Mouse (Mus musculus) forebrain, embryonic 15.5 days (tissue): ENCODE results near the gene Gzmk. TPM values are rescaled to one million over a fixed set of nuclear protein-coding genes. Genes with fewer than 3 reads are reported as not detected.
"Not testable (repeated sequence)": the region's sequence is repeated elsewhere in the genome, so short reads cannot be mapped to it uniquely, and the experiment has no call there.

ENCODE experiments used
- ATAC-seq: fragments of 200-750 bp; cut with Nextera tagmentation; replicated peaks from 2 replicates; pipeline ENCODE4 v1.8.0; 2017; ENCODE audit warnings: mild to moderate bottlenecking, moderate TSS enrichment, moderate library complexity
- H3K27ac ChIP-seq: fragments of 300-500 bp; sonication (generic); replicated peaks from 2 replicates; pipeline ENCODE4 v1.5.1; 2015; ENCODE audit warnings: mild to moderate bottlenecking, inconsistent platforms
- H3K27me3 ChIP-seq: fragments of 300-500 bp; sonication (generic); 2 replicates; pipeline ENCODE4 v1.6.1; 2015; ENCODE audit warnings: inconsistent platforms
- H3K36me3 ChIP-seq: fragments of 300-500 bp; sonication (generic); 2 replicates; pipeline ENCODE4 v1.6.1; 2015; ENCODE audit warnings: mild to moderate bottlenecking, inconsistent platforms
- H3K4me1 ChIP-seq: fragments of 300-500 bp; sonication (generic); 2 replicates; pipeline ENCODE4 v1.6.1; 2015; ENCODE audit warnings: inconsistent platforms
- H3K4me2 ChIP-seq: fragments of 300-500 bp; sonication (generic); replicated peaks from 2 replicates; pipeline ENCODE4 v1.6.1; 2015; ENCODE audit warnings: mild to moderate bottlenecking, inconsistent platforms
- H3K4me3 ChIP-seq: fragments of 300-500 bp; sonication (generic); 2 replicates; pipeline ENCODE4 v1.5.1; 2015; ENCODE audit warnings: mild to moderate bottlenecking, inconsistent platforms
- H3K9ac ChIP-seq: fragments of 300-500 bp; sonication (generic); replicated peaks from 2 replicates; pipeline ENCODE4 v1.6.1; 2015; ENCODE audit warnings: mild to moderate bottlenecking, inconsistent platforms
- H3K9me3 ChIP-seq: fragments of 300-500 bp; sonication (generic); 2 replicates; pipeline ENCODE4 v1.6.1; 2016; ENCODE audit warnings: inconsistent platforms
- WGBS: fragments of 180-500 bp; shearing (Covaris S2); methylation state at CpG from one replicate; pipeline ENCODE4 v1.1.7; 2015; ENCODE audit warnings: mixed read lengths; 5-methylcytosine and 5-hydroxymethylcytosine counted together
- polyA plus RNA-seq: library from polyadenylated mRNA; unstranded; fragments of >200 nt; fragmentation: Nextera tagmentation; extraction: Ambion mirVana; gene quantifications from 2 replicates; pipeline ENCODE4 v1.2.1, GENCODE M21; 2015

Gzmk gene
- polyA plus RNA-seq = 0.19 TPM in 1 of 2 replicates, not detected in the other

DNA sequence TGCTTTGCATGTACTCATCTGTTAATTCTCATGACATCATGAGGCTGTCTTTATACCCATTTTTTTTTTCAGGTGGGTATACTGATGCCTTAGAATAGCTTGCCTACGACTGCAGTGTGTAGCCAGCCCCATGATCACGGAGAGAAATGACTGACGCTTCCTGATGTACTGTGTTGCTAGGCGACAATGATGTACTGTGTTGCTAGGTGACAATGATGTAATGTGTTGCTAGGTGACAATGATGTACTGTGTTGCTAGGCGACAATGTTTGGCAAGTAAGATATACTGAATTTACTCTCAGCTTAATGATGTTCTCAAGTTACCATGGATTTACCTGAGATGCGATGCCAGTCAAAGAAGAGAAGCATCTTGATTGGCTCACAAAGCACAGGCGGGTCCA is at the start of gene Gzmk:
TSS of gene Gzmk (minus strand) at position 98 of the 400 bp plus-strand sequence.
- H3K27ac ChIP-seq = no peak within 1 kb of the TSS
- H3K27me3 ChIP-seq = no peaks in the 10 kb centered on the region
- no peaks in the 10 kb centered on the region for H3K36me3 ChIP-seq
- peaks cover 7% of the 10 kb centered on the region for H3K4me1 ChIP-seq
- H3K9me3 ChIP-seq = no peaks in the 10 kb centered on the region
- no peak within 1 kb of the TSS for H3K4me2 ChIP-seq
- WGBS = 34% methylated on average over 7 of the region's 7 CpGs
- peak; percentile 98 for ATAC-seq
- no peak within 1 kb of the TSS for H3K4me3 ChIP-seq
- no peak within 1 kb of the TSS for H3K9ac ChIP-seq

DNA sequence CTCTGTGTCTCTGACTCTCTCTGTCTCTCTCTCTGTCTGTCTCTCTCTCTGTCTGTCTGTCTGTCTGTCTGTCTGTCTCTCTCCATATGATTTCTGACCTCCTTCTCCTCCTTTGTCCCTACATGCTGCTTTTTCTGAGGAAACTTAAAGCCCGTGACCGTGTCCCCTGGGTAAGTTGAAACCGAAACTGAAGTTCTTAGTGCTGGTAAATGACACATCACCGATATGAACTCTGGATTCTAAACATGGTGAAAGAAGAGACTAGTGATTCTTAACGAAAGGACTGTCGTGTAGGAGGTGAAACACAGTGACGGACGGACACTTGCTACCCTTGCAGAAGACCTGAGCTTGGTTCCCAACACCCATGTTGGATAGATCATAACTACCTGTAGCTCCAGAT is 45.5 kb upstream of the Gzmk start:
- Histone ChIP-seq H3K4me3 (no peak overlapping the region), H3K9me3 (no peaks in the 10 kb centered on the region), H3K9ac (no peak overlapping the region), H3K36me3 (no peaks in the 10 kb centered on the region), H3K4me1 (no peaks in the 10 kb centered on the region), H3K27me3 (no peaks in the 10 kb centered on the region), H3K4me2 (no peak overlapping the region), H3K27ac (no peak overlapping the region)
- 96% methylated on average over 8 of the region's 8 CpGs for WGBS
- ATAC-seq = no peak

DNA sequence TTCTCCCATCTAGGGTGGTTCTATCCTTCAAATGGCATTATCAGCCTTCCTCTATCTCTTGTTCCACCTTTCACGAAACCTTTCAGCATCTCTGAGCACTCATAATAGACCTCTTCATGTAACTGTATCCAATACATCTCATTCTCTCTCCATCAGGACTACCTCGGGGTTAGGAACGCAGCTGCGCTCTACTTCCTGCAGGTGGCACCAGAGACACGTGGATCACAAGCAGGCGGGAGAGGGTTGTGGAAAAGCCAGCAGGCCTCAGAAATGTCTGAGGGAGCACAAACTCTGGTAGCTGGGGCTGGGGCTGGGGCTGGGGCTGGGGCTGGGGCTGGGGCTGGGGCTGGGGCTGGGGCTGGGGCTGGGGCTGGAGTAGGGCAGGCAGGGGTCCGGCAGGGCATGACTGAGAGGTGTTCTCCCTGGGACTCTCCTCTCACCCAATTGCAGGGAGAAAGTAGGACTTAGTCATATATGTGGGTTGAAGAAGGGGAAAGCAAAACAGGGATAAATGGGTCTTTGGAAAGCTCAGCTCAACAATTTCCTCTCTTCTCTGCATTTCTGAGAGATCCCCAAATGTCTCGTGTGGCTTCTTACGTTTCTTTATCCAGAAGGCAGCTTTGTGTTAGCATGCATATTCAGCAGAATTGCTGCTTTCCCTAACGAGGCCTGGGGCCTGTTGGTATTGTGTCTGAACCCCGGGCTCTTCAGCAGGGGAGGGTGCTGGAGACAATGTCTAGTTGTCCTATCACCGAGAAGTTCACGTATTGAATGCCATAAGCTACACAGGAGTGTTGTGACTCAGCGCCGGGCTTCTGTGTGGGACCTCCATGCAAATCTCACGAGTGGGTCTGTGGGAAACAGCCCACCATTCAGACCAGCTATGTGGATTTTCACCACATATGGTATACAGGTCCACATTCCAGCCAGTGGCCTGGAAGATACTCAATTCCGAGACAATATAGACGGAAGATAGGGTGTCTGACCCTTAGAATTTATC is 44.4 kb upstream of the Gzmk start:
- WGBS = 28% methylated on average over 18 of the region's 18 CpGs
- Histone ChIP-seq H3K27ac (no peak overlapping the region), H3K4me2 (no peak overlapping the region), H3K4me1 (no peaks in the 10 kb centered on the region), H3K4me3 (no peak overlapping the region), H3K9me3 (no peaks in the 10 kb centered on the region), H3K27me3 (no peaks in the 10 kb centered on the region), H3K9ac (no peak overlapping the region), H3K36me3 (no peaks in the 10 kb centered on the region)
- peak; percentile 93 for ATAC-seq

DNA sequence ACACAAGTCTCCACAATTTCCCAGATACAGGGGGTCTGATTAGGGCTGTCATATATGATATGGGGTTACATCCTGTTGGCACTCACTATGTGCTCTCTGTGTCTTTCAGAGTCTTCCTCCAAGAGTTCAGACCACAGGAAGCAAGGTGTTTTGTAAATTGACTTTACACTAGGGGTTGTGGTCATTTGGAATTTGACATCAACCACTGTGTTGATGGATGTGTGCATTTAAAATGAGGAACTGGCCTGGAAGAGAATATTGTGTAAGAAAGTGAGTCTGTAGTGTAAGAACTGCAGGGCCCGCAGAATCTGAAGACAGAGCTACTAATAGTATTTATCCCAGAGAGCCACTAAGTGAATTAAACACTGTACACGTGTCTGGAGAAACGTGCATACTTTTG is 41.5 kb upstream of the Gzmk start:
- ATAC-seq = no peak
- no peaks in the 10 kb centered on the region for H3K27me3 ChIP-seq

DNA sequence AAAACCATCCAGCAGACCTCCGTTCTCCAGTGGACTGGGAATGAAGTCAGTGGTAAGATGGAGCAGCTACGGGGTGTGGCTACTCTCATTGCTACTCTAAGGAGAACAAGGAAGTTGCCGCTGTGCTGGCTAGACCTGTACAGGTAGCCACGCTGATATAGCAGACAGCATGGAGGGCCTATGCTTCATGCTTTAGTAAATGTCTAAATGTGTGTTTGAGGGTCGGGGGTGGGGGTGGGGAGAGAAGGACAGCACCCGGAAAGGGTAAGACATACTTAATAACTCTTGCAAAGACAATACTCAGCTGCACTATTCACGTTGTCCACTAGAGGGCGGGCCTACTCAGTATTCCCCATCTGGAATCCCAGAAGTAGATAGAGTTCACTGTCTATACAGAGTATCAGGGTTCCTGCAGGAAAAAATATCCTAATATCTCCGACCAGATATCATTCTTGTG is 40.8 kb upstream of the Gzmk start:
- H3K36me3 ChIP-seq = no peaks in the 10 kb centered on the region
- no peak overlapping the region for H3K9ac ChIP-seq
- 27% methylated on average over 9 of the region's 9 CpGs for WGBS
- peaks cover 6% of the 10 kb centered on the region for H3K4me1 ChIP-seq
- H3K27me3 ChIP-seq = no peaks in the 10 kb centered on the region
- H3K4me3 ChIP-seq = no peak overlapping the region
- H3K9me3 ChIP-seq = no peaks in the 10 kb centered on the region
- ATAC-seq = peak; percentile 30; the same call in 1 of the 2 replicates
- H3K27ac ChIP-seq = no peak overlapping the region
- no peak overlapping the region for H3K4me2 ChIP-seq

More for the DNA sequence above, 41.5 kb upstream of the Gzmk start:
- 79% methylated on average over 3 of the region's 3 CpGs for WGBS
- H3K9me3 ChIP-seq = no peaks in the 10 kb centered on the region
- no peak overlapping the region for H3K4me3 ChIP-seq
- H3K4me2 ChIP-seq = no peak overlapping the region
- H3K27ac ChIP-seq = no peak overlapping the region
- H3K36me3 ChIP-seq = no peaks in the 10 kb centered on the region
- H3K4me1 ChIP-seq = peaks cover 6% of the 10 kb centered on the region
- H3K9ac ChIP-seq = no peak overlapping the region

DNA sequence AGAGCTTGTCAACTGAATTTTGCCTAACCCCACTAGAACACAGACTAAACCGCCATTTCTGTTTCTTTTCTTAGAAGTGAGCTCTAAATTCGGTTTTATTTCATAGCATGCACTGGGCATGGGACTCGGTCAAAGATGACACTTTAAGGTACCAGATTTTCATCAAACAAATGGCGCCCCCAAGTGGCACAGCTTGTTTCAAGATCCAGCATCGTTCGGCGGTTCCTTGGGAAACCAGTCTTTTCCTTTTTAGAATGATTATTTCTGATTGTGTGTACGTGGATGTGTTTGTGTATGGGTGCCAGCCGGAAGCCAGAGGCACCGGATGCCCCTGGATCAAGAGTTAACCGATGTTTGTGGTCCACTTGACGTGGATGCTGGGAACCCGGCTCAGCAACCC is 39.5 kb upstream of the Gzmk start:
- Histone ChIP-seq H3K36me3 (no peaks in the 10 kb centered on the region), H3K4me1 (peaks cover 6% of the 10 kb centered on the region), H3K9ac (no peak overlapping the region), H3K27ac (no peak overlapping the region), H3K27me3 (no peaks in the 10 kb centered on the region), H3K4me3 (no peak overlapping the region), H3K4me2 (no peak overlapping the region), H3K9me3 (no peaks in the 10 kb centered on the region)
- WGBS = 28% methylated on average over 13 of the region's 13 CpGs
- no peak for ATAC-seq

DNA sequence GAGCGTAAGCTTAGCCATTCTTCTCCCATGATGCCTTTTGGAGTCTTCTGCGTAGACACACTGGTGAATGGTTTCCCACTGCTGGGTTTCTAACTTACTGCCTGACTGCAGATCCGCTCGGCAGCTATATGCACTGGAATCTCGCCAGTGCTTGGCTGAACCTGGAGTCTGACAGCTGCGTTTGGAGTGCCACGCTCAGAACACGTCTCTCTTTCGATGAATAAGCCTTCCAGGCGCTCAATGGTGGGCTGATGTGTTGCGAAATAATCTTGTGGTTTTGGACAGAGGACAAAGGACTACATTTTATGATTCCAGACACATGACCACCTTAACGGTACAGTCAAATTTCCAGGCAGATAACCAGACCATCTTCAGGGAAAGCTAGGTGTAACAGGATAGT is 37.1 kb upstream of the Gzmk start:
- peak; percentile 66 for ATAC-seq
- no peak overlapping the region for H3K4me2 ChIP-seq
- H3K27me3 ChIP-seq = no peaks in the 10 kb centered on the region
- WGBS = 46% methylated on average over 12 of the region's 12 CpGs
- no peaks in the 10 kb centered on the region for H3K36me3 ChIP-seq
- no peak overlapping the region for H3K4me3 ChIP-seq
- H3K9me3 ChIP-seq = no peaks in the 10 kb centered on the region
- H3K27ac ChIP-seq = no peak overlapping the region
- no peak overlapping the region for H3K9ac ChIP-seq
- peaks cover 6% of the 10 kb centered on the region for H3K4me1 ChIP-seq

DNA sequence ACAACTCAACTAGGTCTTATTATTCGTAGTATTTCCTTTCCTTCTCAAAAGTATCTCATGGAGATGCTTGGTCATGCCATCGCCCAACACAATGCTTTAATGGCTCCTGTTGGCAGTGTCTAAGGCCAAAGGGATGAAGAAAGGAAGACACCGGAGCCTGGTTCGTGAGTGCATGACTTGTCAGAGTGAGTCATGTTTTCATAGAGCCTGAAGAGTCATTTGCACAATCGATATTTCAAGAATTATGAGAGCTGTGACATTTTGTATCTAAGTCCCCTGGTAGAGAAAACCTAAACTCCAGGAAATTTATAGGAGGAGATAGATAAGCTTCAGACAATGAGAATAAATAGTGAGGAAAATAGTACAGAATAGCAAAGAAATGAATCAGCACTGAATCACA is 33.5 kb upstream of the Gzmk start:
- H3K9ac ChIP-seq = no peak overlapping the region
- no peaks in the 10 kb centered on the region for H3K27me3 ChIP-seq
- H3K27ac ChIP-seq = no peak overlapping the region
- no peak overlapping the region for H3K4me2 ChIP-seq
- no peak overlapping the region for H3K4me3 ChIP-seq
- no peaks in the 10 kb centered on the region for H3K36me3 ChIP-seq
- H3K4me1 ChIP-seq = peaks cover 6% of the 10 kb centered on the region
- no peaks in the 10 kb centered on the region for H3K9me3 ChIP-seq
- ATAC-seq = no peak
- 91% methylated on average over 5 of the region's 5 CpGs for WGBS

DNA sequence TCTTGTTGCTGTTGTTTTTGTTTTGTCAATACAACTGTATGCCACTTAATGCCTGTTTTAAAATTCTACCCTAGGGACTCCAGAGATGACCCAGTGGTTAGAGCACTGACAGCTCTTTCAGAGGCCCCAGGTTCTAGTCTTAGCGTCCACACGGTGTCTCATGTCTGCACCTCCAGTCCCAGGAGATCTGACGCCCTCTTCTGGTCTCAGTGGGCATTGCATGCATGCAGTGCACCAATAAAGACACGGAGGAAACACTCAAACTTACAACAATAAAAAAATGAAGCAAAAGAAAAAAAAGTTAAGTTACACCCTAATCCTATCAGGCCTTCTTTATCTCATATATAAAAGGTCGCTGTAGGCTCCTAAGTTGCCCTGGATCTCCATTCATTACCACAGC is 31.5 kb upstream of the Gzmk start:
- Histone ChIP-seq H3K27ac (no peak overlapping the region), H3K9ac (no peak overlapping the region), H3K36me3 (no peaks in the 10 kb centered on the region), H3K9me3 (no peaks in the 10 kb centered on the region), H3K4me2 (no peak overlapping the region), H3K4me1 (no peaks in the 10 kb centered on the region), H3K27me3 (no peaks in the 10 kb centered on the region), H3K4me3 (no peak overlapping the region)
- WGBS = 45% methylated on average over 5 of the region's 5 CpGs
- no peak for ATAC-seq

DNA sequence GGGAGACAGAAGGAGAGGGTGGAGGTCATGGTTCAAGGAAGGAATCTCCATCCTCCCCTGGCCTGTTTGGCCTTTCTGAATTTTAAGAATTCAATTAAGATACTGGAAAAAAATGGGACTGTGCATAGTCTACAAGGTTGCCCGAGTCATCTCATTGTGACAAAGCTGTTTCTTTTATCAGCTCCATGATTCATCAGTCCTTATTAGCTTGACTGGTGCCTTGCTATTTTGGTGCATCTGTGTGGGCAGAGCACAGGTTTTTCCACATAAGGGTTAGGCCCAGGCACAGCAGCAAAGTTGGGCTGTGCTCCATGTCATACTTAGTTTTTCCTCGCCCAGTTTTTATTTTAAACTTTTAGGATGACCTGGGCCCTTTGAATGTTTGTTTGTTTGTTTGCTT is 31.1 kb upstream of the Gzmk start:
- no peaks in the 10 kb centered on the region for H3K4me1 ChIP-seq
- ATAC-seq = no peak
- H3K4me3 ChIP-seq = no peak overlapping the region
- H3K27ac ChIP-seq = no peak overlapping the region
- no peaks in the 10 kb centered on the region for H3K36me3 ChIP-seq
- no peaks in the 10 kb centered on the region for H3K27me3 ChIP-seq
- H3K9me3 ChIP-seq = no peaks in the 10 kb centered on the region
- 91% methylated on average over 2 of the region's 2 CpGs for WGBS
- no peak overlapping the region for H3K9ac ChIP-seq
- H3K4me2 ChIP-seq = no peak overlapping the region

DNA sequence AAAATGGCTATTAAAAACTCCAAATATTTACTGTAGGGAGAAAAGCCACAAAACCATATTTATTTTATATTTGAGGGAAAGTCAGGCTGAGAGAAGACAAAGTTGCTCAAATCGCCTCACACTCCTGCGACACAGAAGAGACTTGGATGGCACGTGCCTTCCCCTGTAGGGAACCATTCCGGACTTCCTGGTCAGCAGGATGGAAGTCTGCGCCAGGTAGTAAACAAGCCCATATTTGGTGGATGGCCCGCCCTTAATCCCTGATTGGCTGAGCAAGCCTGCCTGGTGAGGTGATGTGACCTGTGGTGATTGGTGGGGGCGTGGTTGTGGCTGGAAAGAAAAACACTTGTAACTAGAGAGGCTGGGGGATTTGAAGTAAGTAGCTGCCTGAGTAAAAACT is 26.9 kb upstream of the Gzmk start:
- not testable (repeated sequence) for H3K36me3 ChIP-seq, H3K4me1 ChIP-seq, H3K4me2 ChIP-seq, H3K4me3 ChIP-seq, H3K9me3 ChIP-seq, H3K9ac ChIP-seq, H3K27me3 ChIP-seq, ATAC-seq, H3K27ac ChIP-seq
- 86% methylated on average over 7 of the region's 7 CpGs for WGBS

DNA sequence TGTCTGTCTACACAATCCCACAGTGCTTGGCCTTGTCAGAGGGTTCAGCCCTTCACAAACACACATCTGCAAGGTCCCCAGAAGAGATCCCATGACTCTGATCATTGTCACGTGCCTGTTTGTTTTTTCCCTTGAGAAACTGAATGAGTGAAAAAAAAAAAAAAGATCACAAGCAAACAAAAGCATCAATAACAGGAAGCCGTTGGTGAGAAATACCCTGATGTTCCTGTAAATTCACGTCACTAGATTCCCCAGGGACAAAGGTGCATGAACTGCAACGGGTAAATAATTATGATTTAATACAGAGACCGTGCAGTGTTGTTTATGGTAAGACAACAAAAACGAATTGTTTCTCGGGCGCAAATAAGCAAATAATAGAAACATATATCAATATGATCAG is 19.3 kb upstream of the Gzmk start:
- H3K27me3 ChIP-seq = no peaks in the 10 kb centered on the region
- H3K9ac ChIP-seq = no peak overlapping the region
- 84% methylated on average over 8 of the region's 8 CpGs for WGBS
- no peaks in the 10 kb centered on the region for H3K9me3 ChIP-seq
- no peak overlapping the region for H3K4me2 ChIP-seq
- H3K4me1 ChIP-seq = no peaks in the 10 kb centered on the region
- H3K36me3 ChIP-seq = no peaks in the 10 kb centered on the region
- no peak for ATAC-seq
- H3K27ac ChIP-seq = no peak overlapping the region
- no peak overlapping the region for H3K4me3 ChIP-seq
